Mouse (Mus musculus): ENCODE results near the gene Eif2b1.

GRCm38 (mm10) chr5:124592768-124593167 is 13.8 kb upstream of the Eif2b1 start:
- no peak for TF ChIP-seq FLI1 (IDR thresholded peaks at IDR 0.05; ENCODE audit: low read length)
- no peak for TF ChIP-seq GATA1 (IDR thresholded peaks at IDR 0.05; ENCODE audit: borderline replicate concordance, low read length)

All from megakaryocyte, embryonic 14.5 days (primary cell).